Mouse (Mus musculus): ENCODE measurements around the gene Hspb11. TPM values are rescaled to one million over a fixed set of nuclear protein-coding genes. Genes with fewer than 3 reads are reported as not detected.
A peak's percentile ranks its signal among the peaks of the same experiment; 100 is the strongest.

The Hspb11 gene
- polyA plus RNA-seq, 1 experiment from 2014 or later, result 40.8 TPM

DNA sequence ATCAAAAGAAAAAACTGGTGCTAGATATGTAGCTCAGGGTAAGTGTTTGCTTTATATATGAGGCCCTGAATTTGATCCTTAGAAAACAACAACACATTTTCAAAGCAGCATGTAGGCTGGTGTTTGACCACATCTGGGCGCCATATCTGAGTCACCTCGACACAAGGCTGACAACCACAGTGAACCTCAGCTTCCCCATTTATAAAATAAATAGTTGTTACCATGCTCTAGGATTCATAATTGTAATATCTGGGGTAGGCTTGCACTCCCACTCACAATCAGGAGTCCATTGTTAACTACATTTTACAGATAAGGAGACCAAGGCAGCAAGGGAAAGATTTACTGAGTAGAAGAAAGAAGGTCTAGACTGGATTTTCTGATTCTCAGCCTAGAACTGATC is 27.1 kb upstream of the Hspb11 start:
- H3K9ac ChIP-seq, result no peak overlapping the region
- ATAC-seq (replicated peaks; ENCODE audit: low FRiP score), result no peak
- WGBS, result 83% methylated on average over 2 of the region's 2 CpGs
- H3K27ac ChIP-seq, result no peak overlapping the region
- H3K27me3 ChIP-seq, result no peaks in the 10 kb centered on the region
- no peak overlapping the region for H3K4me2 ChIP-seq
- no peak overlapping the region for H3K4me3 ChIP-seq (replicated peaks)
- H3K9me3 ChIP-seq (replicated peaks), result no peaks in the 10 kb centered on the region
- H3K4me1 ChIP-seq, result no peaks in the 10 kb centered on the region
- H3K36me3 ChIP-seq, result peaks cover 7% of the 10 kb centered on the region

- Histone ChIP-seq H3K9ac (no peak overlapping the region), H3K4me3 (replicated peaks) (no peak overlapping the region), H3K4me2 (no peak overlapping the region), H3K4me1 (no peaks in the 10 kb centered on the region), H3K36me3 (peaks cover 63% of the 10 kb centered on the region), H3K27me3 (no peaks in the 10 kb centered on the region), H3K9me3 (replicated peaks) (no peaks in the 10 kb centered on the region), H3K27ac (no peak overlapping the region)
- WGBS, result 56% methylated on average over 3 of the region's 3 CpGs
- ATAC-seq (replicated peaks; ENCODE audit: low FRiP score), result no peak
Observed at GRCm38 (mm10) chr4:107232219-107232618, 21.2 kb upstream of the Hspb11 start.

- Histone ChIP-seq H3K36me3 (peaks cover 96% of the 10 kb centered on the region), H3K9me3 (replicated peaks) (no peaks in the 10 kb centered on the region), H3K4me1 (no peaks in the 10 kb centered on the region), H3K9ac (no peak overlapping the region), H3K27ac (no peak overlapping the region), H3K4me2 (no peak overlapping the region), H3K4me3 (replicated peaks) (no peak overlapping the region), H3K27me3 (no peaks in the 10 kb centered on the region)
- ATAC-seq (replicated peaks; ENCODE audit: low FRiP score), result no peak
- 91% methylated on average over 2 of the region's 2 CpGs for WGBS
Observed at GRCm38 (mm10) chr4:107238253-107238652, 15.1 kb upstream of the Hspb11 start.

GRCm38 (mm10) chr4:107240196-107240595 is 13.2 kb upstream of the Hspb11 start:
- ATAC-seq (replicated peaks; ENCODE audit: low FRiP score), result no peak
- Histone ChIP-seq H3K9me3 (replicated peaks) (no peaks in the 10 kb centered on the region), H3K27ac (no peak overlapping the region), H3K27me3 (no peaks in the 10 kb centered on the region), H3K9ac (no peak overlapping the region), H3K4me1 (peaks cover 7% of the 10 kb centered on the region), H3K4me3 (replicated peaks) (no peak overlapping the region), H3K36me3 (peaks cover 92% of the 10 kb centered on the region), H3K4me2 (no peak overlapping the region)
- WGBS, result 95% methylated on average over 6 of the region's 6 CpGs

- no peak for ATAC-seq (replicated peaks; ENCODE audit: low FRiP score)
- Histone ChIP-seq H3K4me3 (replicated peaks) (no peak overlapping the region), H3K4me2 (no peak overlapping the region), H3K27ac (no peak overlapping the region), H3K9ac (no peak overlapping the region), H3K4me1 (peaks cover 18% of the 10 kb centered on the region), H3K27me3 (no peaks in the 10 kb centered on the region), H3K36me3 (peaks cover 72% of the 10 kb centered on the region), H3K9me3 (replicated peaks) (no peaks in the 10 kb centered on the region)
- WGBS, result 75% methylated on average over 6 of the region's 6 CpGs
Observed at GRCm38 (mm10) chr4:107243365-107244333, 9.7 kb upstream of the Hspb11 start.

- Histone ChIP-seq H3K4me2 (no peak overlapping the region), H3K36me3 (peaks cover 55% of the 10 kb centered on the region), H3K4me3 (replicated peaks) (no peak overlapping the region), H3K27me3 (no peaks in the 10 kb centered on the region), H3K9ac (no peak overlapping the region), H3K4me1 (peaks cover 29% of the 10 kb centered on the region), H3K9me3 (replicated peaks) (no peaks in the 10 kb centered on the region), H3K27ac (peak overlapping the region; percentile 56)
- 49% methylated on average over 2 of the region's 2 CpGs for WGBS
- ATAC-seq (replicated peaks; ENCODE audit: low FRiP score), result no peak
Observed at GRCm38 (mm10) chr4:107245368-107245767, 8.0 kb upstream of the Hspb11 start.

GRCm38 (mm10) chr4:107246040-107246439 is 7.4 kb upstream of the Hspb11 start:
- Histone ChIP-seq H3K4me1 (peaks cover 33% of the 10 kb centered on the region), H3K9me3 (replicated peaks) (no peaks in the 10 kb centered on the region), H3K36me3 (peaks cover 48% of the 10 kb centered on the region), H3K27ac (peak overlapping the region; percentile 56; the same call in 1 of the 2 replicates), H3K4me3 (replicated peaks) (no peak overlapping the region), H3K27me3 (no peaks in the 10 kb centered on the region), H3K9ac (no peak overlapping the region), H3K4me2 (no peak overlapping the region)
- WGBS, result 65% methylated on average over 1 of the region's 1 CpGs
- no peak for ATAC-seq (replicated peaks; ENCODE audit: low FRiP score)

- H3K4me2 ChIP-seq, result no peak overlapping the region
- H3K27ac ChIP-seq, result no peak overlapping the region
- no peak overlapping the region for H3K9ac ChIP-seq
- 83% methylated on average over 9 of the region's 9 CpGs for WGBS
- peaks cover 39% of the 10 kb centered on the region for H3K4me1 ChIP-seq
- no peaks in the 10 kb centered on the region for H3K9me3 ChIP-seq (replicated peaks)
- H3K36me3 ChIP-seq, result peaks cover 37% of the 10 kb centered on the region
- H3K4me3 ChIP-seq (replicated peaks), result no peak overlapping the region
- ATAC-seq (replicated peaks; ENCODE audit: low FRiP score), result no peak
- no peaks in the 10 kb centered on the region for H3K27me3 ChIP-seq
Observed at GRCm38 (mm10) chr4:107247110-107247509, 6.3 kb upstream of the Hspb11 start.

GRCm38 (mm10) chr4:107248061-107248460 is 5.3 kb upstream of the Hspb11 start:
- Histone ChIP-seq H3K9ac (no peak overlapping the region), H3K27ac (no peak overlapping the region), H3K4me3 (replicated peaks) (no peak overlapping the region), H3K36me3 (peaks cover 29% of the 10 kb centered on the region), H3K27me3 (no peaks in the 10 kb centered on the region), H3K9me3 (replicated peaks) (no peaks in the 10 kb centered on the region), H3K4me2 (no peak overlapping the region), H3K4me1 (peaks cover 43% of the 10 kb centered on the region)
- no peak for ATAC-seq (replicated peaks; ENCODE audit: low FRiP score)
- WGBS, result 88% methylated on average over 3 of the region's 3 CpGs

DNA sequence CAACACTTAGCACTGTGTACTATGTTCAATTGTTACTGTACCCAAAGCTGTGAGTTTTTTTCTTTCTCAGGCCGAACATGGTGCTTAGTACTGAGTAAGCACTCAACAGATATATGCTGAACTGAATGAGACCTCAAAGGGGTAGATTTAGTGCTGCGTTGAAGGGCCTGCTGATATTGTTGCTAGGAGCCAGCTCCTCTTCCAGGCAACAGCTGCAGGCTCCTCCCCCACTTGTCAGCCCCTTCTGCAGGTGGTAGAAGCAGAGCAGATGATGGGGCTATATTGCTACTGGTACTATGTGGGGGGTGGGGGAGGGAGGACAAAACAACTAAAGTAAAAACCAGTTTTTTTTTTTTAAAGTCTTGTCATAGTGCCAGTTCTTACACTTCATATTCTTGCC is 3.9 kb upstream of the Hspb11 start:
- 43% methylated on average over 2 of the region's 2 CpGs for WGBS
- ATAC-seq (replicated peaks; ENCODE audit: low FRiP score), result no peak
- Histone ChIP-seq H3K9ac (no peak overlapping the region), H3K27ac (no peak overlapping the region), H3K4me2 (no peak overlapping the region), H3K27me3 (no peaks in the 10 kb centered on the region), H3K4me3 (replicated peaks) (no peak overlapping the region), H3K4me1 (peaks cover 42% of the 10 kb centered on the region), H3K9me3 (replicated peaks) (no peaks in the 10 kb centered on the region), H3K36me3 (peaks cover 18% of the 10 kb centered on the region; the same call in 1 of the 2 replicates)

DNA sequence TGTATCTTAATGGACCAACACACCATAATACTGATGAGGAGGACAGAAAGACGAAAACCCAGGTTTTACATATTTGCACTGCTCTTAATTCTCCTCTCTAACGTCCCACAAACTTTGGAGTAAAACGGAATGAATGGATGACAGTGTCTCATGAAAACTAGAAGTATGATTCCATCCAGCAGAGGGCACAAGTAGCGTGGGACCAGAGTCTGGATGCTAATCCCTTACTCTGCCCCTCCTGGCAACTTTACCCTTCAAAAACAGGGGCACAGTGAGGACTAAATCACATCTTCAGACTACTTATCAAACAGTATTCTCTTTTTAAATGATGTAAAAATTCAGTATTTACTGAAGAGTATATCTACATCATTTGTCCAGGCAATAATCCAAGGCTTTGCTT is 2.9 kb upstream of the Hspb11 start:
- H3K4me3 ChIP-seq (replicated peaks), result no peak overlapping the region
- no peak overlapping the region for H3K4me2 ChIP-seq
- no peak overlapping the region for H3K9ac ChIP-seq
- ATAC-seq (replicated peaks; ENCODE audit: low FRiP score), result no peak
- 26% methylated on average over 4 of the region's 4 CpGs for WGBS
- peaks cover 39% of the 10 kb centered on the region for H3K4me1 ChIP-seq
- no peaks in the 10 kb centered on the region for H3K27me3 ChIP-seq
- H3K36me3 ChIP-seq, result peaks cover 9% of the 10 kb centered on the region; the same call in 1 of the 2 replicates
- H3K27ac ChIP-seq, result no peak overlapping the region
- no peaks in the 10 kb centered on the region for H3K9me3 ChIP-seq (replicated peaks)

DNA sequence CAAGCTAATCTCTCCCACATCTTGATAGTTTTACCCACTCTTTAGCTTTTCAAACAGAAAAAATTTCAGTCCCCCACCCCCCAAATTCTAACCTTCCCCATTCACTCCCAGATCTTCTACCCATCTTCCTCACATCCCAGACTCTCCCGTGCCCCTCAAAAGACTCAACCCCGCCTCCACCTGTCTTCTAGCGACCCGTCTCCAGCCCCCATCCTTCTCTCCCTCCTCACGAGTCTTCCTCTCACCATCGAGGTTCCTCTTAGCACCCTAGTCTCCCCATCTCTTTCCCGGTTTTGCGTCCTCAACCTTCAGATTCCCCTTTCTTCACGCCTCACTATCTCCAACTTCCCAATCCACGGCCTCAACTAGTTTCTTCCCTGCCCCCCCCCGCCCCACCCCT is 871 bp upstream of the Hspb11 start:
- ATAC-seq (replicated peaks; ENCODE audit: low FRiP score), result no peak

More for the DNA sequence above, 871 bp upstream of the Hspb11 start:
- H3K4me1 ChIP-seq, result peaks cover 35% of the 10 kb centered on the region
- H3K4me2 ChIP-seq, result peak overlapping the region; percentile 73
- peak overlapping the region; percentile 81 for H3K4me3 ChIP-seq (replicated peaks)
- peak overlapping the region; percentile 74 for H3K9ac ChIP-seq
- no peaks in the 10 kb centered on the region for H3K27me3 ChIP-seq
- peaks cover under 1% of the 10 kb centered on the region; the same call in 1 of the 2 replicates for H3K36me3 ChIP-seq
- no peaks in the 10 kb centered on the region for H3K9me3 ChIP-seq (replicated peaks)
- 0% methylated on average over 11 of the region's 11 CpGs for WGBS
- H3K27ac ChIP-seq, result peak overlapping the region; percentile 88

Data from kidney, embryonic 15.5 days (tissue).